Mouse (Mus musculus) gastrocnemius, postnatal 25 days (tissue): Measurements from ENCODE around the gene Kmt2b. TPM values are rescaled to one million over a fixed set of nuclear protein-coding genes. Genes with fewer than 3 reads are reported as not detected.
A peak's percentile ranks its signal among the peaks of the same experiment; 100 is the strongest.

Source experiments
- DNase-seq: peaks from one replicate; pipeline ENCODE4 v3.0.0; 2022
- total RNA-seq, 2 experiments: library from RNA; stranded (reverse); gene quantifications; 1 replicate in 1 of 2; 2 replicates in 1 of 2; pipeline ENCODE4 v1.2.3; 2021

The Kmt2b gene
- total RNA-seq, 2 experiments from 2014 or later = 12.3 to 14.0 TPM

GRCm38 (mm10) chr7:30600651-30601050 lies 12.1 kb upstream of the Kmt2b start:
- no peak for DNase-seq

- peak; percentile 81 for DNase-seq
Observed at GRCm38 (mm10) chr7:30599933-30600353, 11.4 kb upstream of the Kmt2b start.

GRCm38 (mm10) chr7:30598786-30599185 lies 10.3 kb upstream of the Kmt2b start, which contains the start of gene Zbtb32:
Zbtb32 (minus strand) TSS chr7:30598909.
- DNase-seq = no peak

- DNase-seq = no peak
Observed at GRCm38 (mm10) chr7:30596811-30597210, 8.3 kb upstream of the Kmt2b start.

GRCm38 (mm10) chr7:30596093-30596492 lies 7.6 kb upstream of the Kmt2b start:
- no peak for DNase-seq

GRCm38 (mm10) chr7:30594510-30595024 lies 6.0 kb upstream of the Kmt2b start:
- no peak for DNase-seq

- no peak for DNase-seq
Observed at GRCm38 (mm10) chr7:30593579-30594509, 5.3 kb upstream of the Kmt2b start.

GRCm38 (mm10) chr7:30592772-30593423 lies 4.4 kb upstream of the Kmt2b start:
- no peak for DNase-seq

GRCm38 (mm10) chr7:30591605-30591951 lies 3.1 kb upstream of the Kmt2b start:
- DNase-seq = no peak

GRCm38 (mm10) chr7:30590927-30591604 lies 2.5 kb upstream of the Kmt2b start:
- no peak for DNase-seq

- DNase-seq = peak; percentile 78
Observed at GRCm38 (mm10) chr7:30589435-30590301, 1.1 kb upstream of the Kmt2b start.

- no peak for DNase-seq
Observed at GRCm38 (mm10) chr7:30587842-30588667, 471 bp downstream of the Kmt2b start.

- no peak for DNase-seq
Observed at GRCm38 (mm10) chr7:30586455-30587020, 2.0 kb downstream of the Kmt2b start.

GRCm38 (mm10) chr7:30585170-30585569 lies 3.4 kb downstream of the Kmt2b start:
- no peak for DNase-seq

- no peak for DNase-seq
Observed at GRCm38 (mm10) chr7:30584339-30584738, 4.2 kb downstream of the Kmt2b start.

GRCm38 (mm10) chr7:30581547-30581946 lies 7.0 kb downstream of the Kmt2b start:
- DNase-seq = no peak

GRCm38 (mm10) chr7:30579950-30580349 lies 8.6 kb downstream of the Kmt2b start:
- no peak for DNase-seq

GRCm38 (mm10) chr7:30572969-30573368 lies 15.6 kb downstream of the Kmt2b start:
- DNase-seq = peak; percentile 86

GRCm38 (mm10) chr7:30572389-30572788 lies 16.1 kb downstream of the Kmt2b start:
- no peak for DNase-seq

- DNase-seq = no peak
Observed at GRCm38 (mm10) chr7:30567555-30567954, 21.0 kb downstream of the Kmt2b start.
